Mouse (Mus musculus) retina, embryonic 14.5 days (tissue): Measurements from ENCODE around the gene Evi5.

Source experiments
- DNase-seq: peaks from one replicate; pipeline ENCODE4 v3.0.0-alpha.2; 2015; ENCODE audit warnings: low spot score

The Evi5 gene

GRCm38 (mm10) chr5:107706262-107706661 is 168.6 kb downstream of the Evi5 start:
- DNase-seq: no peak

GRCm38 (mm10) chr5:107705756-107706155 is 169.2 kb downstream of the Evi5 start:
- no peak for DNase-seq

- DNase-seq: no peak
These were observed 171.6 kb downstream of the Evi5 start for GRCm38 (mm10) chr5:107703207-107703763.

- DNase-seq: no peak
These were observed 173.2 kb downstream of the Evi5 start for GRCm38 (mm10) chr5:107701658-107702057.

GRCm38 (mm10) chr5:107700873-107701272 is 174.0 kb downstream of the Evi5 start:
- no peak for DNase-seq

- no peak for DNase-seq
These were observed 176.0 kb downstream of the Evi5 start for GRCm38 (mm10) chr5:107698888-107699287.

- no peak for DNase-seq
These were observed 179.9 kb downstream of the Evi5 start for GRCm38 (mm10) chr5:107695019-107695418.
